ENCODE assay signal across 20 mouse cellular contexts in genomic region chr8:94348425-94348824, GRCm38 (mm10). TPM values are rescaled to one million over a fixed set of nuclear protein-coding genes. Genes with fewer than 3 reads are reported as not detected.
DNase-seq lines count a peak whose midpoint lies in the region; ATAC-seq and TF ChIP-seq lines count a peak whose summit lies in the region.
"Had no signal": no experiment of that assay in that cellular context is flagged by ENCODE, and none has a peak within 500 bp of the region (broad histone marks: within the 10 kb centered on the region; RNA-seq: fewer than 3 reads in every experiment).

No protein-coding gene starts in this region.

- H3K4me3 ChIP-seq in heart, postnatal 0 days (ENCODE audit: low read depth, low read length) = no peak overlapping the region
- H3K4me3 ChIP-seq in heart, embryonic 10.5 days = no peak overlapping the region
- no peak overlapping the region for H3K4me3 ChIP-seq in thymus, adult 2 months (ENCODE audit: control insufficient read depth, insufficient read depth, low read length)
- H3K4me3 ChIP-seq in lung, embryonic 14.5 days (ENCODE audit: low read depth, low read length) = no peak overlapping the region
- H3K4me3 ChIP-seq in neural tube, embryonic 15.5 days (replicated peaks) = no peak overlapping the region
- no peak overlapping the region for H3K4me3 ChIP-seq in layer of hippocampus, adult 2 months
- H3K4me3 ChIP-seq: embryonic facial prominence, embryonic 13.5 days; forebrain, embryonic 10.5 days; hindbrain, embryonic 15.5 days; limb, embryonic 13.5 days; liver, embryonic 15.5 days; neural tube, embryonic 13.5 days had no signal

- no peak for TF ChIP-seq POLR2A in thymus, adult 2 months (IDR thresholded peaks at IDR 0.05; ENCODE audit: control insufficient read depth, extremely low read depth, insufficient read depth, low read length, poor library complexity)

- H3K4me1 ChIP-seq in heart, postnatal 0 days (ENCODE audit: control insufficient read depth, insufficient read depth) = no peaks in the 10 kb centered on the region
- peaks cover 8% of the 10 kb centered on the region; the same call in 1 of the 2 replicates for H3K4me1 ChIP-seq in heart, embryonic 10.5 days
- peaks cover 24% of the 10 kb centered on the region for H3K4me1 ChIP-seq in thymus, adult 2 months (replicated peaks; ENCODE audit: control insufficient read depth, insufficient read depth, low read length)
- no peaks in the 10 kb centered on the region for H3K4me1 ChIP-seq in lung, embryonic 14.5 days (ENCODE audit: insufficient read depth)
- no peaks in the 10 kb centered on the region for H3K4me1 ChIP-seq in neural tube, embryonic 15.5 days
- H3K4me1 ChIP-seq: embryonic facial prominence, embryonic 13.5 days; forebrain, embryonic 10.5 days; hindbrain, embryonic 15.5 days; limb, embryonic 13.5 days; neural tube, embryonic 13.5 days had no signal

- TF ChIP-seq CTCF in heart, postnatal 0 days (IDR thresholded peaks at IDR 0.05; ENCODE audit: low read depth) = no peak
- TF ChIP-seq CTCF in thymus, adult 2 months (IDR thresholded peaks at IDR 0.05; ENCODE audit: borderline replicate concordance, control insufficient read depth, extremely low read depth, insufficient read depth, low read length, poor library complexity) = no peak
- TF ChIP-seq CTCF in lung, embryonic 14.5 days (IDR thresholded peaks at IDR 0.05; ENCODE audit: low read depth) = no peak
- TF ChIP-seq CTCF in layer of hippocampus, adult 2 months (conservative IDR thresholded peaks at IDR 0.05) = no peak

- peak; percentile 21 for DNase-seq in heart, postnatal 0 days (ENCODE audit: low spot score)
- DNase-seq in heart, embryonic 10.5 days (ENCODE audit: low spot score) = no peak
- peak; percentile 46 for DNase-seq in thymus, postnatal 14 days
- no peak for DNase-seq in thymus, adult 2 months
- peak; percentile 22 for DNase-seq in lung, embryonic 14.5 days
- DNase-seq in layer of hippocampus, adult 2 months (ENCODE audit: low spot score in 2 of 2) = no peak
- DNase-seq: cerebellum, adult 9-10 months; gastrocnemius, postnatal 10 days; kidney, postnatal 10 days; right cerebral cortex, postnatal 25 days had no signal

- H3K9ac ChIP-seq in heart, postnatal 0 days (replicated peaks; ENCODE audit: low read depth, low read length) = no peak overlapping the region
- H3K9ac ChIP-seq in lung, embryonic 14.5 days = no peak overlapping the region
- H3K9ac ChIP-seq in neural tube, embryonic 15.5 days (replicated peaks) = no peak overlapping the region
- H3K9ac ChIP-seq: embryonic facial prominence, embryonic 13.5 days; hindbrain, embryonic 15.5 days; limb, embryonic 13.5 days; liver, embryonic 15.5 days; neural tube, embryonic 13.5 days had no signal

- TF ChIP-seq EP300 in heart, postnatal 0 days (IDR thresholded peaks at IDR 0.05; ENCODE audit: low read depth) = no peak

- no peak overlapping the region for H3K4me2 ChIP-seq in heart, postnatal 0 days (ENCODE audit: low read depth, low read length)
- no peak overlapping the region for H3K4me2 ChIP-seq in lung, embryonic 14.5 days
- H3K4me2 ChIP-seq in neural tube, embryonic 15.5 days = no peak overlapping the region
- H3K4me2 ChIP-seq: embryonic facial prominence, embryonic 13.5 days; hindbrain, embryonic 15.5 days; limb, embryonic 13.5 days; liver, embryonic 15.5 days; midbrain, embryonic 11.5 days; neural tube, embryonic 13.5 days had no signal

- H3K9me3 ChIP-seq in heart, postnatal 0 days (replicated peaks; ENCODE audit: control insufficient read depth, low read length) = no peaks in the 10 kb centered on the region
- no peaks in the 10 kb centered on the region for H3K9me3 ChIP-seq in heart, embryonic 10.5 days
- no peaks in the 10 kb centered on the region for H3K9me3 ChIP-seq in lung, embryonic 14.5 days (ENCODE audit: low read depth, low read length)
- no peaks in the 10 kb centered on the region for H3K9me3 ChIP-seq in neural tube, embryonic 15.5 days (replicated peaks)
- H3K9me3 ChIP-seq: embryonic facial prominence, embryonic 13.5 days; forebrain, embryonic 10.5 days; hindbrain, embryonic 15.5 days; limb, embryonic 13.5 days; liver, embryonic 15.5 days; neural tube, embryonic 13.5 days had no signal

- WGBS in heart, postnatal 0 days = 33% methylated on average over 9 of the region's 9 CpGs
- WGBS in heart, embryonic 10.5 days = 73% methylated on average over 9 of the region's 9 CpGs
- 5% methylated on average over 9 of the region's 9 CpGs for WGBS in thymus, adult 2 months
- WGBS in lung, embryonic 14.5 days = 52% methylated on average over 9 of the region's 9 CpGs
- 65% methylated on average over 9 of the region's 9 CpGs for WGBS in neural tube, embryonic 15.5 days

- no peaks in the 10 kb centered on the region for H3K36me3 ChIP-seq in heart, postnatal 0 days (replicated peaks; ENCODE audit: control insufficient read depth, insufficient read depth, low read length)
- H3K36me3 ChIP-seq in heart, embryonic 10.5 days = no peaks in the 10 kb centered on the region
- H3K36me3 ChIP-seq in thymus, adult 2 months (ENCODE audit: control insufficient read depth, insufficient read depth, low read length) = no peaks in the 10 kb centered on the region
- no peaks in the 10 kb centered on the region for H3K36me3 ChIP-seq in lung, embryonic 14.5 days (ENCODE audit: insufficient read depth)
- H3K36me3 ChIP-seq in neural tube, embryonic 15.5 days = no peaks in the 10 kb centered on the region
- H3K36me3 ChIP-seq: embryonic facial prominence, embryonic 13.5 days; forebrain, embryonic 10.5 days; hindbrain, embryonic 15.5 days; limb, embryonic 13.5 days; liver, embryonic 15.5 days; neural tube, embryonic 13.5 days had no signal

- no peak overlapping the region for H3K27ac ChIP-seq in heart, postnatal 0 days (ENCODE audit: low read depth)
- H3K27ac ChIP-seq in heart, embryonic 10.5 days = no peak overlapping the region
- H3K27ac ChIP-seq in thymus, adult 2 months (ENCODE audit: control insufficient read depth, insufficient read depth, low read length) = no peak overlapping the region
- no peak overlapping the region for H3K27ac ChIP-seq in lung, embryonic 14.5 days (ENCODE audit: low read depth)
- no peak overlapping the region for H3K27ac ChIP-seq in neural tube, embryonic 15.5 days (replicated peaks)
- no peak overlapping the region for H3K27ac ChIP-seq in layer of hippocampus, adult 2 months
- H3K27ac ChIP-seq: embryonic facial prominence, embryonic 13.5 days; forebrain, embryonic 10.5 days; hindbrain, embryonic 15.5 days; limb, embryonic 13.5 days; liver, embryonic 15.5 days; neural tube, embryonic 13.5 days had no signal

- H3K27me3 ChIP-seq in heart, postnatal 0 days (ENCODE audit: control insufficient read depth, insufficient read depth, low read length) = no peaks in the 10 kb centered on the region
- H3K27me3 ChIP-seq in heart, embryonic 10.5 days (ENCODE audit: insufficient read depth, poor library complexity, severe bottlenecking) = peaks cover 22% of the 10 kb centered on the region; the same call in 1 of the 2 replicates
- H3K27me3 ChIP-seq in thymus, adult 2 months (ENCODE audit: control insufficient read depth, insufficient read depth, low read length) = no peaks in the 10 kb centered on the region
- H3K27me3 ChIP-seq in lung, embryonic 14.5 days (ENCODE audit: insufficient read depth, low read length) = no peaks in the 10 kb centered on the region
- H3K27me3 ChIP-seq in neural tube, embryonic 15.5 days (replicated peaks) = no peaks in the 10 kb centered on the region
- H3K27me3 ChIP-seq: embryonic facial prominence, embryonic 13.5 days; hindbrain, embryonic 15.5 days; limb, embryonic 13.5 days; liver, embryonic 15.5 days; neural tube, embryonic 13.5 days had no signal

- ATAC-seq in heart, postnatal 0 days (ENCODE audit: insufficient read depth, low read depth) = peak; percentile 33; the same call in 1 of the 2 replicates
- no peak for ATAC-seq in lung, embryonic 14.5 days (ENCODE audit: insufficient read depth)
- peak; percentile 38 for ATAC-seq in megakaryocyte progenitor cell, adult 5-6 weeks (replicated peaks; ENCODE audit: poor library complexity)
- no peak for ATAC-seq in neural tube, embryonic 15.5 days (ENCODE audit: low FRiP score)
- ATAC-seq: intestine, postnatal 0 days had no signal

RNA-seq across cellular contexts. Expression of gene Slc12a3, which starts 19.4 kb away (rescaled TPM):
- total RNA-seq in heart, postnatal 0 days (2014; rRNA removed; ENCODE audit: low replicate concordance) = 0.58 TPM in 1 of 2 replicates, not detected in the other
- 0.07 and 0.14 TPM in 2 replicates for polyA plus RNA-seq in heart, postnatal 0 days (2015; fragmentation: Nextera tagmentation; extraction: Ambion mirVana)
- polyA plus RNA-seq in heart, embryonic 10.5 days (2016; fragmentation: Nextera tagmentation; extraction: Ambion mirVana) = 0.06 TPM in 1 of 2 replicates, not detected in the other
- polyA plus RNA-seq in thymus, adult 2 months (2012; rRNA removed) = 1.3 TPM in 2 replicates
- polyA plus RNA-seq in lung, embryonic 14.5 days (2014; fragmentation: Nextera tagmentation; extraction: Ambion mirVana) = not detected in 2 replicates
- 0.12 and 0.17 TPM in 2 replicates for total RNA-seq in megakaryocyte progenitor cell, adult 5-6 weeks (2015)
- total RNA-seq in megakaryocyte progenitor cell, adult 5-6 weeks (2017) = not detected in 2 replicates
- polyA plus RNA-seq in neural tube, embryonic 15.5 days (2015; fragmentation: Nextera tagmentation; extraction: Ambion mirVana) = 0.10 and 0.23 TPM in 2 replicates
- total RNA-seq in layer of hippocampus, adult 2 months (2021) = 1 to 10 TPM in 1 of 2 experiments, under 1 TPM in 1; 0.54 to 1.0 TPM
- total RNA-seq: gastrocnemius, postnatal 10 days had no signal
- polyA plus RNA-seq: forebrain, embryonic 10.5 days; limb, embryonic 13.5 days; midbrain, embryonic 11.5 days had no signal

RNA-seq across cellular contexts. Expression of gene Herpud1, which starts 37.8 kb away (rescaled TPM):
- total RNA-seq in heart, postnatal 0 days (2014; rRNA removed; ENCODE audit: low replicate concordance) = 177 and 179 TPM in 2 replicates
- polyA plus RNA-seq in heart, postnatal 0 days (2015; fragmentation: Nextera tagmentation; extraction: Ambion mirVana) = 131 and 159 TPM in 2 replicates
- polyA plus RNA-seq in heart, embryonic 10.5 days (2016; fragmentation: Nextera tagmentation; extraction: Ambion mirVana) = 75.5 and 90.8 TPM in 2 replicates
- polyA plus RNA-seq in thymus, adult 2 months (2012; rRNA removed) = 198 and 218 TPM in 2 replicates
- polyA plus RNA-seq in lung, embryonic 14.5 days (2014; fragmentation: Nextera tagmentation; extraction: Ambion mirVana) = 97.9 and 111 TPM in 2 replicates
- 78.2 and 89.9 TPM in 2 replicates for total RNA-seq in megakaryocyte progenitor cell, adult 5-6 weeks (2015)
- total RNA-seq in megakaryocyte progenitor cell, adult 5-6 weeks (2017) = 83.3 and 99.5 TPM in 2 replicates
- 70.8 and 75.5 TPM in 2 replicates for polyA plus RNA-seq in neural tube, embryonic 15.5 days (2015; fragmentation: Nextera tagmentation; extraction: Ambion mirVana)
- 10 to 100 TPM; 54.4 to 57.3 TPM for total RNA-seq in layer of hippocampus, adult 2 months (2021)

Comparison
In these comparisons a context has a peak if more than half of its experiments do, and no peak if none do; other contexts are left out.
1. DNase-seq: peak in heart, postnatal 0 days (single experiment), thymus, postnatal 14 days (single experiment) and lung, embryonic 14.5 days (single experiment); none in heart, embryonic 10.5 days (single experiment), thymus, adult 2 months (single experiment) and layer of hippocampus, adult 2 months (0 of 2).
2. ATAC-seq: peak in heart, postnatal 0 days (single experiment) and megakaryocyte progenitor cell, adult 5-6 weeks (single experiment); none in lung, embryonic 14.5 days (single experiment) and neural tube, embryonic 15.5 days (single experiment).